Mouse (Mus musculus) megakaryocyte, embryonic 14.5 days (primary cell): Measurements from ENCODE around the gene Epm2aip1.

Experiments
- FLI1 ChIP-seq: IDR thresholded peaks from 2 replicates; pipeline ENCODE4 v1.6.1; 2012; ENCODE audit warnings: low read length, inconsistent platforms, mixed read lengths
- GATA1 ChIP-seq: IDR thresholded peaks from 3 replicates; pipeline ENCODE4 v1.6.1; 2012; ENCODE audit warnings: mixed read lengths, low read length, inconsistent platforms, borderline replicate concordance

- no peak for TF ChIP-seq GATA1
- no peak for TF ChIP-seq FLI1
These were observed 24.7 kb downstream of the Epm2aip1 start for GRCm38 (mm10) chr9:111296433-111296832.
